Mouse (Mus musculus) erythroid progenitor cell, adult 5-6 weeks (primary cell): Measurements from ENCODE around the gene Stam. TPM values are rescaled to one million over a fixed set of nuclear protein-coding genes. Genes with fewer than 3 reads are reported as not detected.

Experiments
- ATAC-seq: replicated peaks from 2 replicates; pipeline ENCODE4 v1.8.0; 2016; ENCODE audit warnings: moderate number of reproducible peaks, mild to moderate bottlenecking, moderate TSS enrichment, inconsistent platforms; ENCODE audit not compliant: poor library complexity, low FRiP score, severe bottlenecking
- total RNA-seq, 2 experiments: library from RNA; stranded (forward) in 1 of 2; stranded (reverse) in 1 of 2; fragments of 150-400 nt in 1 of 2; fragments of 186-747, 209-891 nt in 1 of 2; gene quantifications; 2 replicates each; pipeline versions ENCODE4 v1.2.3 to v1.2.4; 2015 to 2017; ENCODE audit warnings: low replicate concordance in 2 of 2

Stam gene
- total RNA-seq, 2 experiments from 2014 or later: 23.3 to 66.7 TPM

- ATAC-seq: no peak
These were observed 28.7 kb downstream of the Stam start for GRCm38 (mm10) chr2:14102603-14103002.

- no peak for ATAC-seq
These were observed 30.0 kb downstream of the Stam start for GRCm38 (mm10) chr2:14103924-14104323.

GRCm38 (mm10) chr2:14107673-14108072, 33.8 kb downstream of the Stam start:
- no peak for ATAC-seq

GRCm38 (mm10) chr2:14126387-14126786, 52.5 kb downstream of the Stam start:
- no peak for ATAC-seq

GRCm38 (mm10) chr2:14127629-14128028, 53.7 kb downstream of the Stam start:
- ATAC-seq: no peak

GRCm38 (mm10) chr2:14130641-14131339, 56.9 kb downstream of the Stam start:
- no peak for ATAC-seq

- ATAC-seq: no peak
These were observed 58.8 kb downstream of the Stam start for GRCm38 (mm10) chr2:14132468-14133326.

GRCm38 (mm10) chr2:14136906-14137305, 63.0 kb downstream of the Stam start:
- no peak for ATAC-seq

GRCm38 (mm10) chr2:14139590-14139989, 65.7 kb downstream of the Stam start:
- ATAC-seq: no peak

GRCm38 (mm10) chr2:14140044-14140443, 66.1 kb downstream of the Stam start:
- ATAC-seq: no peak

- ATAC-seq: no peak
These were observed 71.4 kb downstream of the Stam start for GRCm38 (mm10) chr2:14145311-14145710.

GRCm38 (mm10) chr2:14146913-14147312, 73.0 kb downstream of the Stam start:
- no peak for ATAC-seq

GRCm38 (mm10) chr2:14150829-14151228, 76.9 kb downstream of the Stam start:
- no peak for ATAC-seq

- no peak for ATAC-seq
These were observed 78.0 kb downstream of the Stam start for GRCm38 (mm10) chr2:14151854-14152253.

GRCm38 (mm10) chr2:14159047-14159446, 85.1 kb downstream of the Stam start:
- no peak for ATAC-seq

- ATAC-seq: no peak
These were observed 85.9 kb downstream of the Stam start for GRCm38 (mm10) chr2:14159756-14160155.

- no peak for ATAC-seq
These were observed 90.6 kb downstream of the Stam start for GRCm38 (mm10) chr2:14164459-14165030.

GRCm38 (mm10) chr2:14165066-14165465, 91.2 kb downstream of the Stam start:
- no peak for ATAC-seq

- no peak for ATAC-seq
These were observed 91.9 kb downstream of the Stam start for GRCm38 (mm10) chr2:14165618-14166344.

- no peak for ATAC-seq
These were observed 93.8 kb downstream of the Stam start for GRCm38 (mm10) chr2:14167721-14168120.
